Mouse (Mus musculus): Measurements from ENCODE around the gene Mettl6. TPM values are rescaled to one million over a fixed set of nuclear protein-coding genes. Genes with fewer than 3 reads are reported as not detected.

Mettl6 gene
- total and polyA plus RNA-seq, 3 experiments = 35.6 to 39.2 TPM; not detected in 1

DNA sequence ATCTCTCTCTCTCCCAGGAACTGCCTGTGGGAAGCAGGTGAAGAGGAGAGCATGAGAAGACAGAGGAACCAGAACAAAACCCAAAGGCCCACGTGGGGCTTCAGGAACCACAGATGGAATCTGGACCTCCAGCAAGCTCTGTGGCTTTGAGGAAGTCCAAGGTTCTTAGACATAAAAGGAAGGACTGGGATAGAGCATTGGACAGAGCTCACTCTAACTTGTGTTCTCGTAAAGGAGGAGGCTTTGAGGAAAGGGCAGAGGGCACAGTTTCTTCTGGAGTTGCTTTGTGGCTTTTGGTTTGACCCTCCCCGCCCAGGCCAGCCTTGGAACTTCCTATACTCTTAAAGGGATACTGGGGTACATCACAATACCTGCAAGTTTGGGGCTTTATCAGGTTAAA is 37.8 kb upstream of the Mettl6 start:
- no peak for DNase-seq (ENCODE audit: low read depth, low spot score)
- TF ChIP-seq EP300 (IDR thresholded peaks at IDR 0.05; ENCODE audit: low read depth in 1 of 2, low read length in 2 of 2) (no peak), MEF2A (IDR thresholded peaks at IDR 0.05; ENCODE audit: extremely low read depth, insufficient replicate concordance, low read depth, low read length, poor library complexity, severe bottlenecking) (no peak), NRF1 (IDR thresholded peaks at IDR 0.05; ENCODE audit: insufficient read depth, low read depth, low read length, poor library complexity, severe bottlenecking) (no peak), MYC (IDR thresholded peaks at IDR 0.05; ENCODE audit: low read depth, low read length) (no peak), JUND (IDR thresholded peaks at IDR 0.05; ENCODE audit: low read depth, low read length) (no peak), MYB (IDR thresholded peaks at IDR 0.05; ENCODE audit: low read depth, low read length) (no peak), USF1 (IDR thresholded peaks at IDR 0.05; ENCODE audit: low read depth, low read length) (no peak), MXI1 (IDR thresholded peaks at IDR 0.05; ENCODE audit: low read depth, low read length) (no peak)

DNA sequence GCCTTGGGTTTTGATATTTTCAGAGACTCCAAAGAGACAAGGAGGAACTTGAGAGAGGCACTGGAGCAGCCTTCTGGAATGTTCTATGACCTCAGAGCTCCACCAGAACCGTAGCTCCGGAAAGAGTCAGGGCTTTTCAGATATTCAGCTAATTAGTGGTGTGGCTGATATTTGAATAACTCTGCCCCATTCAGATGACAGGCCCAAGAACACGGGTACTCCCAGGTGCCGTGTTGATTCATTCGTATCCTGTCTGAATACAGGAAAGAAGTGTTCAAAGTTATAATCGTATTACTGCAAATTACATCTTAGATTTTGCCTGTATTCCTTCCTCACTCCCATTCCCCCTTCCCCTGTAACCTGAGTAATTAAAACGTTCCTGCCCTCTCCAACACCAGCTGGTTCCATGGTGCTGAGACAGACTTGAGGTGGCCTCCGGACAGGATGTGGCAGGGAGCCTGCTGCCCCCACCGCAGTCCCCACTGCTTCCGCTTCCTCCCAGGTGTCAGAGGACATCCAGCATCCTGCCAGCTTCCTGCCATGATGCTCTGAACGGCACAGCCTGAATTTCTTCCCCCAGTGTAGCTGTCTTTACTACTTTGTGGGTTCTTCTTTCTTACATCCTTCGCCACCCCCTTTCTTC is 36.8 kb upstream of the Mettl6 start:
- Histone ChIP-seq H3K4me3 (ENCODE audit: control insufficient read depth in 1 of 2, insufficient read depth in 1 of 2, low read depth in 2 of 2, low read length in 2 of 2) (no peak overlapping the region), H3K27me3 (ENCODE audit: control insufficient read depth in 1 of 2, insufficient read depth in 2 of 2, low read length in 2 of 2) (peaks cover 0 to 1% of the 10 kb centered on the region in 2 experiments; a peak in 2 of 4 replicates), H3K27ac (ENCODE audit: control insufficient read depth, low read depth, low read length) (no peak overlapping the region), H3K36me3 (ENCODE audit: control insufficient read depth in 1 of 2, insufficient read depth in 2 of 2, low read length in 2 of 2) (no peaks in the 10 kb centered on the region), H3K4me1 (ENCODE audit: control insufficient read depth in 1 of 2, insufficient read depth in 2 of 2, low read length in 2 of 2) (0 out of 4 replicates have a peak, but pooled peaks cover 0 to 3% of the 10 kb centered on the region in 2 experiments), H3K9ac (ENCODE audit: control insufficient read depth, low read depth, low read length, poor library complexity, severe bottlenecking) (no peak overlapping the region), H3K9me3 (replicated peaks; ENCODE audit: insufficient read depth, low read length) (no peaks in the 10 kb centered on the region), H3K79me2 (ENCODE audit: control insufficient read depth, insufficient read depth, low read length, poor library complexity) (no peaks in the 10 kb centered on the region)
- TF ChIP-seq KAT2A (conservative IDR thresholded peaks at IDR 0.05; ENCODE audit: low read depth, low read length) = no peak
- no peak for TF ChIP-seq BHLHE40 (IDR thresholded peaks at IDR 0.05; ENCODE audit: borderline replicate concordance, low read depth, low read length)
- no peak for TF ChIP-seq MAX (IDR thresholded peaks at IDR 0.05; ENCODE audit: low read length)
- no peak for TF ChIP-seq USF1 (IDR thresholded peaks at IDR 0.05; ENCODE audit: low read depth, low read length)
- DNase-seq (ENCODE audit: low read depth, low spot score) = no peak

More for the DNA sequence above, 37.8 kb upstream of the Mettl6 start:
- H3K27me3 ChIP-seq (ENCODE audit: control insufficient read depth in 1 of 2, insufficient read depth in 2 of 2, low read length in 2 of 2) = peaks cover 0 to 1% of the 10 kb centered on the region in 2 experiments; a peak in 2 of 4 replicates
- H3K4me1 ChIP-seq (ENCODE audit: control insufficient read depth in 1 of 2, insufficient read depth in 2 of 2, low read length in 2 of 2) = 0 out of 4 replicates have a peak, but pooled peaks cover 0 to 3% of the 10 kb centered on the region in 2 experiments
- H3K27ac ChIP-seq (ENCODE audit: control insufficient read depth, low read depth, low read length) = no peak overlapping the region
- no peak overlapping the region for H3K9ac ChIP-seq (ENCODE audit: control insufficient read depth, low read depth, low read length, poor library complexity, severe bottlenecking)
- no peaks in the 10 kb centered on the region for H3K79me2 ChIP-seq (ENCODE audit: control insufficient read depth, insufficient read depth, low read length, poor library complexity)
- H3K4me3 ChIP-seq (ENCODE audit: control insufficient read depth in 1 of 2, insufficient read depth in 1 of 2, low read depth in 2 of 2, low read length in 2 of 2) = no peak overlapping the region
- no peaks in the 10 kb centered on the region for H3K36me3 ChIP-seq (ENCODE audit: control insufficient read depth in 1 of 2, insufficient read depth in 2 of 2, low read length in 2 of 2)
- no peaks in the 10 kb centered on the region for H3K9me3 ChIP-seq (replicated peaks; ENCODE audit: insufficient read depth, low read length)

- H3K36me3 ChIP-seq (ENCODE audit: control insufficient read depth in 1 of 2, insufficient read depth in 2 of 2, low read length in 2 of 2) = no peaks in the 10 kb centered on the region
- 0 out of 4 replicates have a peak, but pooled peaks cover 0 to 3% of the 10 kb centered on the region in 2 experiments for H3K4me1 ChIP-seq (ENCODE audit: control insufficient read depth in 1 of 2, insufficient read depth in 2 of 2, low read length in 2 of 2)
- H3K9me3 ChIP-seq (replicated peaks; ENCODE audit: insufficient read depth, low read length) = no peaks in the 10 kb centered on the region
- no peaks in the 10 kb centered on the region for H3K79me2 ChIP-seq (ENCODE audit: control insufficient read depth, insufficient read depth, low read length, poor library complexity)
- no peaks in the 10 kb centered on the region; a peak in 2 of 4 replicates for H3K27me3 ChIP-seq (ENCODE audit: control insufficient read depth in 1 of 2, insufficient read depth in 2 of 2, low read length in 2 of 2)
- TF ChIP-seq RCOR1 (IDR thresholded peaks at IDR 0.05; ENCODE audit: low read depth, low read length) (no peak), MAX (IDR thresholded peaks at IDR 0.05; ENCODE audit: low read length) (no peak), ZC3H11A (IDR thresholded peaks at IDR 0.05; ENCODE audit: low read depth, low read length) (no peak)
- no peak for DNase-seq (ENCODE audit: low read depth, low spot score)
- H3K9ac ChIP-seq (ENCODE audit: control insufficient read depth, low read depth, low read length, poor library complexity, severe bottlenecking) = no peak overlapping the region
- no peak overlapping the region for H3K4me3 ChIP-seq (ENCODE audit: control insufficient read depth in 1 of 2, insufficient read depth in 1 of 2, low read depth in 2 of 2, low read length in 2 of 2)
- H3K27ac ChIP-seq (ENCODE audit: control insufficient read depth, low read depth, low read length) = no peak overlapping the region
Measured at GRCm38 (mm10) chr14:31530847-31531246, 36.0 kb upstream of the Mettl6 start.
